Mouse (Mus musculus): ENCODE data around the gene Spata25. TPM values are rescaled to one million over a fixed set of nuclear protein-coding genes. Genes with fewer than 3 reads are reported as not detected.

Spata25 gene
- polyA plus RNA-seq, 1 experiment from 2014 or later, result not detected

DNA sequence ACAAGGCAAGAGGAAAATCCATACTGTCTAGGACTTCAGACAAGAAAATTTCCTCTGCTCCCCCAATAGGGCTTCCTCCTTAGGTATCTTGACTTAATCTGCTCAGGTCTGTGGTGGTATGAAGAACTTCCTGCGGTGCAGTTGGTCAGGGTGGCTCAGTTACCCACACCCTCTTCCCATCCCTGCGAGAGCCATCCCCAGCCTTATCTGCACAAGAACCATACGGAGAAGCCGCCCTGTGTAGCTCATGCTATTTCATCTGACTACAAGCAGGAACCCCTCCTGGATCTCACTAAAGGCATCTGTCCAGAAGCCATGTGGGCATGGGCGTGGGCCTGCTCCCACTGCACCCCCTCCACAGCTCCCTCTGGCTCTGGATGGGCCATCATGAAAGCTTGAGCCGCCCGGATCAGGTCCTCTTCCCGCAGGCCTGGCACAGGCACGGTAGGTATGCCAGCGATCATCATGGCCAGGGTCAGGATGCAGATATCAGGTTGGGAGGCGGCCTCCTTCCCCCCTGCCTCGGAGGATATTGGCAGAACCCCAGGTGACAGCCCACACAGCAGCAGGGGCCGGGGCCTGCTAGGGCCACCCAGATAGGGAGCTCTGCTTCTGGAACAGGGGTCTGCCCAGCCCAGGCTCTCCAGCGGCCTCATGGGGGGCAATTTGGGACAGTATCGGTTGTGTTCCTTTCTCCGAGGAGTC is 1.0 kb downstream of the Spata25 start:
- H3K36me3 ChIP-seq (ENCODE audit: control insufficient read depth, insufficient read depth), result peaks cover 34% of the 10 kb centered on the region
- WGBS, result 86% methylated on average over 16 of the region's 16 CpGs
- H3K27me3 ChIP-seq (replicated peaks; ENCODE audit: control insufficient read depth, insufficient read depth, low read length), result no peaks in the 10 kb centered on the region
- no peak overlapping the region for H3K4me2 ChIP-seq (replicated peaks; ENCODE audit: low read depth)
- H3K9ac ChIP-seq (ENCODE audit: low read depth, low read length), result no peak overlapping the region
- no peak for TF ChIP-seq CTCF (IDR thresholded peaks at IDR 0.05; ENCODE audit: low read depth)
- no peak overlapping the region for H3K4me3 ChIP-seq (ENCODE audit: low read depth, low read length)
- H3K9me3 ChIP-seq (ENCODE audit: control insufficient read depth), result no peaks in the 10 kb centered on the region
- no peaks in the 10 kb centered on the region for H3K4me1 ChIP-seq (replicated peaks; ENCODE audit: control insufficient read depth, insufficient read depth, low read length)
- H3K27ac ChIP-seq (ENCODE audit: low read depth, low read length), result no peak overlapping the region
- ATAC-seq, result no peak

DNA sequence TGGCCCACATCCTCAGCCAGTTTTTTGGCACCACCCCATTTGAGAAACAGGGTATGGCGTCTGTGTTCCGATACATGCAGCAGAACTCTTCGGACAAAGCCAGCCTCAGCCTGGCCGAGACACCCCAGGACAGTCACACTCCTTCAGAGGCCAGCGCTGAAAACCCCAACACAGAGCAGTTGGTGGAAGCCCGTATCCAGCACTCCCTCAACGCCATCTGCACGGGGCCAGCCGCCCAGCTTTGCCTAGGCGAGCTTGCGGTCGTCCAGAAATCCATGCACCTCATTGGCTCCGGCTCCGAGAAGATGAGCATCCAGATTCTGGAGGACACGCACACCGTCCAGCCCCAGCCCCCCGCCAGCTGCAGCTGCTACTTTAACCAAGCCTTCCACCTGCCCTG is 2.8 kb downstream of the Spata25 start:
- Histone ChIP-seq H3K9ac (ENCODE audit: low read depth, low read length) (no peak overlapping the region), H3K27ac (ENCODE audit: low read depth, low read length) (no peak overlapping the region), H3K9me3 (ENCODE audit: control insufficient read depth) (no peaks in the 10 kb centered on the region), H3K4me1 (replicated peaks; ENCODE audit: control insufficient read depth, insufficient read depth, low read length) (no peaks in the 10 kb centered on the region), H3K36me3 (ENCODE audit: control insufficient read depth, insufficient read depth) (peaks cover 48% of the 10 kb centered on the region), H3K4me3 (ENCODE audit: low read depth, low read length) (no peak overlapping the region), H3K27me3 (replicated peaks; ENCODE audit: control insufficient read depth, insufficient read depth, low read length) (no peaks in the 10 kb centered on the region), H3K4me2 (replicated peaks; ENCODE audit: low read depth) (no peak overlapping the region)
- WGBS, result 94% methylated on average over 17 of the region's 17 CpGs
- no peak for TF ChIP-seq CTCF (IDR thresholded peaks at IDR 0.05; ENCODE audit: low read depth)
- ATAC-seq, result no peak

DNA sequence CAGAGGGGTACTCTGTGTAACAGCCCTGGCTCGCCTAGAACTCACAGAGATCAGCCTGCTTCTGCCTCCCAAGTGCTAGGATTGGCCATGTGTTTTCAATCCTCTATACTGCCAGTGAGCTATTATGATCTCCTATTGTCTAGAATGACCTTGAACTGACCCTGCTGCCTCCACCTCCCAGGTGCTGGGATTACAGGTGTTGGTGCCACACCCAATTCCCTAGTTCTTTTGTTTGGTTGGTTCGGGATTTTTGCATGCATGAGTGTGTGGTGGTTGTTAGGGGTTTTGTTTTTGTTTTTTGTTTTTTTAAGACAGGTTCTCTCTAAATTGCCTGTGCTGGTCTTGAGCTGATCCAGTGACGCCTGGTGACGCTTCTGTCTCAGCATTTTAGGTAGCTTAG is 4.4 kb downstream of the Spata25 start:
- no peak for ATAC-seq
- H3K27ac ChIP-seq (ENCODE audit: low read depth, low read length), result no peak overlapping the region
- H3K9me3 ChIP-seq (ENCODE audit: control insufficient read depth), result no peaks in the 10 kb centered on the region
- H3K4me3 ChIP-seq (ENCODE audit: low read depth, low read length), result no peak overlapping the region
- H3K4me1 ChIP-seq (replicated peaks; ENCODE audit: control insufficient read depth, insufficient read depth, low read length), result no peaks in the 10 kb centered on the region
- H3K4me2 ChIP-seq (replicated peaks; ENCODE audit: low read depth), result no peak overlapping the region
- no peaks in the 10 kb centered on the region for H3K27me3 ChIP-seq (replicated peaks; ENCODE audit: control insufficient read depth, insufficient read depth, low read length)
- no peak for TF ChIP-seq CTCF (IDR thresholded peaks at IDR 0.05; ENCODE audit: low read depth)
- H3K36me3 ChIP-seq (ENCODE audit: control insufficient read depth, insufficient read depth), result peaks cover 55% of the 10 kb centered on the region
- 87% methylated on average over 4 of the region's 4 CpGs for WGBS
- H3K9ac ChIP-seq (ENCODE audit: low read depth, low read length), result no peak overlapping the region

DNA sequence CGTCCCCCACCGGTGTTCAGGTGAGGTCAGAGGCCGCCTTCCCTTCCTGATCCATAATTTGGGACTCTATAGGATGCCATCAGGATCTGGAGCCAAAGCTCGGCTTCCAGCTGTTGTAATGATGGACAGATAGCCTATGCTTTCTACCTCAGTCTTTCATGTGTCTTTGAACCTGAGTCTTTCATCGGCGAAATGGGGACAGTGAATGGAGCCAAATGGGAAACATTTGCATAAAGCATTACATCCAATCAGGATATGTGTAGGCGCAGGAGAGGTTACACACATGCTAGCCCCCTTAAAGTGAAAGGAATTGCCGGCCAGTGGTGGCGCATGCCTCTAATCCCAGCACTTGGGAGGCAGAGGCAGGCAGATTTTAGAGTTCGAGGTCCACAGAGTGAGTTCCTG is 5.2 kb downstream of the Spata25 start:
- H3K4me1 ChIP-seq (replicated peaks; ENCODE audit: control insufficient read depth, insufficient read depth, low read length), result no peaks in the 10 kb centered on the region
- H3K36me3 ChIP-seq (ENCODE audit: control insufficient read depth, insufficient read depth), result peaks cover 54% of the 10 kb centered on the region
- H3K9ac ChIP-seq (ENCODE audit: low read depth, low read length), result peak overlapping the region; percentile 65
- peak overlapping the region; percentile 87 for H3K4me2 ChIP-seq (replicated peaks; ENCODE audit: low read depth)
- no peaks in the 10 kb centered on the region for H3K27me3 ChIP-seq (replicated peaks; ENCODE audit: control insufficient read depth, insufficient read depth, low read length)
- TF ChIP-seq CTCF (IDR thresholded peaks at IDR 0.05; ENCODE audit: low read depth), result peak; percentile 46
- H3K4me3 ChIP-seq (ENCODE audit: low read depth, low read length), result peak overlapping the region; percentile 68
- H3K9me3 ChIP-seq (ENCODE audit: control insufficient read depth), result no peaks in the 10 kb centered on the region
- WGBS, result 2% methylated on average over 10 of the region's 10 CpGs
- peak overlapping the region; percentile 55 for H3K27ac ChIP-seq (ENCODE audit: low read depth, low read length)
- ATAC-seq, result peak; percentile 41

DNA sequence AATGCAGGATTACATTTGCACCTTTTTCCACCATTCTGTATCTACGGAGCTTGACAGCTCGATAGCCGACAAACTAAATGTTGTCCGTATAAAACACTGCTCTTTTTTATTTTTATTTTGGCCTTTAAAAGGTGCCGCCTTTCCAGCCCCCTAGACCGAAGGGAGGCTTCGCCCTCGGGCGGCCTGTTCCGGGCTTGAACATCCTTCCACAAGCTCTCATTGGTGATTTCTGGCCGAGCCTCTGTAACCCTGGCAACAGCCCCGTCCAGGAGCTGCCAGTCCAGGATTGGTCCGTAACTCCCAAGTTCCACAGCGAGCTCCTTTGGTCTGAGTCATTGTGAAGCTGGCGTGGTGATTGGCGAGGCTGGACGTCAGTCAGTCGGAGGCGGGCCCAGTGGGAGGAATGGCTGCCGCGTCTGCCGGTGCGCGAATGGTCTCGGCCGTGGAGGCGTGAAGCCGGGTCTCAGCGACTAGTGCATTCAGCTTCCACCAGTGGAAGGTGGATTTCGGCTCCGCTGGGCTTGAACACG is 5.6 kb downstream of the Spata25 start, which contains the start of gene Zswim1:
Zswim1 (plus strand) TSS at position 51 of the 530 bp plus-strand sequence.
- ATAC-seq, result peak; percentile 99
- Histone ChIP-seq H3K4me2 (replicated peaks; ENCODE audit: low read depth) (peak within 1 kb of the TSS; percentile 87), H3K4me1 (replicated peaks; ENCODE audit: control insufficient read depth, insufficient read depth, low read length) (no peaks in the 10 kb centered on the region), H3K9ac (ENCODE audit: low read depth, low read length) (peak within 1 kb of the TSS; percentile 65), H3K27ac (ENCODE audit: low read depth, low read length) (peak within 1 kb of the TSS; percentile 55), H3K27me3 (replicated peaks; ENCODE audit: control insufficient read depth, insufficient read depth, low read length) (no peaks in the 10 kb centered on the region), H3K4me3 (ENCODE audit: low read depth, low read length) (peak within 1 kb of the TSS; percentile 68), H3K36me3 (ENCODE audit: control insufficient read depth, insufficient read depth) (peaks cover 49% of the 10 kb centered on the region), H3K9me3 (ENCODE audit: control insufficient read depth) (no peaks in the 10 kb centered on the region)
- under 1% methylated on average over 32 of the region's 32 CpGs for WGBS
- 0 out of 2 replicates have a peak, but pooled peaks have one; percentile 17 for TF ChIP-seq CTCF (IDR thresholded peaks at IDR 0.05; ENCODE audit: low read depth)

DNA sequence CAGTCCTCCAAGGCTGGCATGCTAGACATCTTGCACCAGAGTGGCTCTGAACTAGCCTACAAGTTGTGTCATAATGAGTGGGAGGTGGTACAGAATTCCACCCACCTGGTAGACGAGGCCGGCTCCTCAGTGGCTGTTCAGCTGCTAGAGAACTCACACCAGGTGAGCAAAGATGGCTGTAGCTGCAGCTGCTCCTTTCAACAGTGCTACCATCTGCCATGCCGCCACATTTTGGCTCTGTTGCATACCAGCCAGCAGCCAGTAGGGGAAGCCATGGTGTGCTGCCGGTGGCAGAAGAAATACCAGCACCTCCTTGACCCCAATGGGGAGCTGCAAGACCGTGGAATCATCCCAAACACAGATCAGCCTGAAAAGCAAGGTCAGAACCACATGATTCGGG is 7.3 kb downstream of the Spata25 start:
- WGBS, result 84% methylated on average over 6 of the region's 6 CpGs
- H3K36me3 ChIP-seq (ENCODE audit: control insufficient read depth, insufficient read depth), result peaks cover 33% of the 10 kb centered on the region
- H3K4me1 ChIP-seq (replicated peaks; ENCODE audit: control insufficient read depth, insufficient read depth, low read length), result no peaks in the 10 kb centered on the region
- no peak for TF ChIP-seq CTCF (IDR thresholded peaks at IDR 0.05; ENCODE audit: low read depth)
- no peak overlapping the region for H3K9ac ChIP-seq (ENCODE audit: low read depth, low read length)
- H3K4me2 ChIP-seq (replicated peaks; ENCODE audit: low read depth), result no peak overlapping the region
- H3K9me3 ChIP-seq (ENCODE audit: control insufficient read depth), result no peaks in the 10 kb centered on the region
- no peak overlapping the region for H3K27ac ChIP-seq (ENCODE audit: low read depth, low read length)
- ATAC-seq, result no peak
- H3K4me3 ChIP-seq (ENCODE audit: low read depth, low read length), result no peak overlapping the region
- no peaks in the 10 kb centered on the region for H3K27me3 ChIP-seq (replicated peaks; ENCODE audit: control insufficient read depth, insufficient read depth, low read length)

All from intestine, postnatal 0 days (tissue).